Comparison of ENCODE assay signal across 35 mouse cellular contexts in genomic region chr3:52993296-52993695, GRCm38 (mm10). TPM values are rescaled to one million over a fixed set of nuclear protein-coding genes. Genes with fewer than 3 reads are reported as not detected.
"Had no signal": no experiment of that assay in that cellular context is flagged by ENCODE, and none has a peak within 500 bp of the region (broad histone marks: within the 10 kb centered on the region; RNA-seq: fewer than 3 reads in every experiment).

No protein-coding gene starts in this region.

- DNase-seq: heart, postnatal 10 days; heart, postnatal 14 days; heart, postnatal 36 days; heart, postnatal 4 days; kidney, adult 11 months; kidney, adult 18-20 months; kidney, adult 2 months; kidney, adult 8-10 months; kidney, adult 9 months; kidney, postnatal 10 days; kidney, postnatal 14 days; kidney, postnatal 25 days; kidney, postnatal 36 days; kidney, postnatal 4 days; layer of hippocampus, adult 9-11 months; layer of hippocampus, postnatal 36 days had no signal

- H3K4me3 ChIP-seq: heart, embryonic 12.5 days; heart, embryonic 13.5 days; heart, embryonic 15.5 days; hindbrain, embryonic 10.5 days; hindbrain, embryonic 12.5 days; hindbrain, embryonic 15.5 days; intestine, embryonic 15.5 days; kidney, embryonic 15.5 days; layer of hippocampus, adult 2 months; left cerebral cortex, adult 2 months had no signal

- H3K9me3 ChIP-seq: heart, embryonic 12.5 days; heart, embryonic 13.5 days; heart, embryonic 15.5 days; hindbrain, embryonic 10.5 days; hindbrain, embryonic 12.5 days; hindbrain, embryonic 15.5 days; intestine, embryonic 15.5 days; kidney, embryonic 15.5 days had no signal

- H3K27me3 ChIP-seq: heart, embryonic 12.5 days; heart, embryonic 13.5 days; heart, embryonic 15.5 days; hindbrain, embryonic 12.5 days; hindbrain, embryonic 15.5 days; intestine, embryonic 15.5 days; kidney, embryonic 15.5 days had no signal

- ATAC-seq: hindbrain, embryonic 16.5 days; hindbrain, postnatal 0 days; inflammation-experienced regulatory T-cells, adult 6 months; intestine, embryonic 15.5 days; intestine, embryonic 16.5 days; intestine, postnatal 0 days had no signal

- H3K4me1 ChIP-seq: heart, embryonic 12.5 days; heart, embryonic 13.5 days; heart, embryonic 15.5 days; hindbrain, embryonic 10.5 days; hindbrain, embryonic 12.5 days; hindbrain, embryonic 15.5 days; intestine, embryonic 15.5 days had no signal

- H3K27ac ChIP-seq: heart, embryonic 13.5 days; heart, embryonic 15.5 days; hindbrain, embryonic 10.5 days; hindbrain, embryonic 12.5 days; hindbrain, embryonic 14.5 days; hindbrain, embryonic 15.5 days; hindbrain, postnatal 0 days; intestine, embryonic 15.5 days; kidney, embryonic 15.5 days; kidney, postnatal 0 days; left cerebral cortex, adult 2 months had no signal

- H3K4me2 ChIP-seq: heart, embryonic 11.5 days; heart, embryonic 12.5 days; heart, embryonic 13.5 days; heart, embryonic 15.5 days; hindbrain, embryonic 12.5 days; hindbrain, embryonic 14.5 days; hindbrain, embryonic 15.5 days; intestine, embryonic 15.5 days; kidney, embryonic 15.5 days had no signal

- H3K9ac ChIP-seq: heart, embryonic 12.5 days; heart, embryonic 13.5 days; heart, embryonic 15.5 days; hindbrain, embryonic 12.5 days; hindbrain, embryonic 14.5 days; hindbrain, embryonic 15.5 days; intestine, embryonic 15.5 days; kidney, embryonic 15.5 days had no signal

RNA-seq across cellular contexts. Expression of gene Lhfp, which starts 48.0 kb away (rescaled TPM):
- total RNA-seq: hematopoietic stem cell, adult 5-6 weeks had no signal
- polyA plus RNA-seq: inflammation-experienced regulatory T-cells, adult 6 months had no signal
